Mouse (Mus musculus) spleen, postnatal 10 days (tissue): ENCODE results near the gene Erlin1.

Experiments
- DNase-seq, 2 experiments: peaks; one replicate each; pipeline ENCODE4 v3.0.0; 2021 to 2022; ENCODE audit warnings: low spot score in 2 of 2

Erlin1 gene

DNA sequence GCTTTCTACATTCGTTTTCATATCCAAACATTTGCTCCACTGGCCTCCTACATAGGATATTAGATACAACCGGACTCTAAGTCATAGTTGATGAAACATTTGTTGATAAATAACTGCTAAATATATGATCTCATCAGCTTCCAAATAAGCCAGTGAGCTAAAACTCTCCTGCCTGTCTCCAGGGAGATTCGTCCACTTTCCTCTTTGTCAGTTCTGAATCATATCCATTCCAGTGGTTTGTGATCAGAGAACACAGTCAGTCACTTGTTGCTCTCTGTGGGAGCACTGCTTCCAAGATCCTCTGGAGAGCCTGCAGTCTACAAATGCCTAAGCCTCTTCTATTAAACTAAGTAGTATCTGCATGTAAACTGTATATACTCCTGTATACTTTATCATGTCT is 9.4 kb downstream of the Erlin1 start:
- no peak for DNase-seq

DNA sequence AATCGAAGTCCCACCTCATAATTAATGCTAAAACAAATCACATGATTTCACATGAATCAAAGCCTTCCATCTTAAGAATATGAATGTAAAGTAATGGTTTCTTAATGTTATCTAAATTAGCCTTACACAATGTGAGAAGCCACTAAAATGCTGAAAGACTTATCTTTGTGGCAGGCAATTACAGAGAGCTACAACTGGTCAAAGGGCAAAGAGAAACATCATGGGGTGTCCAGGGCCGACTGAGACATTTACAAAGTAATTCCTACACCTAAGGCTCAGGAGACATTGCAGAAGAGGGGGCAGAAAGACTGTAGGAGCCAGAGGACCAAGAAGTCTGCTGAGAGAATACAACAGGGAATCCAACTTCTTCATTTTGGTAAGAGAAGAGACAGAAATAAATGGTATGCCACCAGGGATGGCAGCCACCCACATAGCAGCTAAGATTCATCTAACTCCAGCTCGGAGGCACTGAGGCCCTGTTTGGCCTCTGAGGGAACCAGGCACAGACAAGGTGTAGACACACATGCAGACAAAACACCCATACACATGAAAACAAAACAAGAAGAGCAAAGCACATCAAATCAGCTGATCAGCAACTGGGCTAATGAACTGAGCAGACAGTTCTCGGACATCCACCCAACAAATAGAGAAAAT is 14.3 kb downstream of the Erlin1 start:
- no peak for DNase-seq

DNA sequence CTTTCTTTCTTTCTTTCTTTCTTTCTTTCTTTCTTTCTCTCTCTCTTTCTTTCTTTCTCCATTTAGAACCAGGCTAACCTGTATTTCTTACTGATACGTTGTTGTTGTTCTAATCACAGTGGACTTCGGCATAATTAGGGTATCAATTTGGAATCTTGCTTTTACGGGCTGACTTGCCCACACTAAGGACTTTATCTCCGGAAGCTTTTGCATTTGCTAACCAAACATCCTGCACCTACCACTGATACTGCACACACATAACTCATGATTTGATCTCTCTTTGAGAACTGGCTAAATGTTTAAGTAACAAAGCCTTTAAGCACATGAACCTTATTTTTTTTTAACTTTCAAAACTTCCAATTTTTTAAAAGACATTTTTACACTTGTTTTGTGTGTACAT is 19.2 kb downstream of the Erlin1 start:
- no peak for DNase-seq

DNA sequence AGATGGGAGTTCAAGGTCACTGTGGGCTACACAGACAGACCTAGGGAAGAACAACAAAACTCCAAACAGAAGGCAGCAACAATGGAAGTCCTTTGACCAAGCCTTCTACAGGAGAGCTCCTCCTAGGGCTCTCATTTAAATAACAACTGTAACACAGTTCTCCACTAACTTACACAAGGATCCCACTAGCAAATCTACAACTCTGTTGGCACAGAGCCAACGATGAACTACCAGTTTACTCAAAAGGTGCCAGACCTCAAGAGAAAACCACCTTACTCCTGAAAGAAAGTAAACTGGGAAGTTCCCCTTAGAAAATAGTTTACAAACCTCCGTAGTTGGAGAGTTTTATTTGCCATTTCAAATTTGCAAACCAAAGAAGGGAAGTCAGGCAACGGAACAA is 20.3 kb downstream of the Erlin1 start:
- no peak for DNase-seq

DNA sequence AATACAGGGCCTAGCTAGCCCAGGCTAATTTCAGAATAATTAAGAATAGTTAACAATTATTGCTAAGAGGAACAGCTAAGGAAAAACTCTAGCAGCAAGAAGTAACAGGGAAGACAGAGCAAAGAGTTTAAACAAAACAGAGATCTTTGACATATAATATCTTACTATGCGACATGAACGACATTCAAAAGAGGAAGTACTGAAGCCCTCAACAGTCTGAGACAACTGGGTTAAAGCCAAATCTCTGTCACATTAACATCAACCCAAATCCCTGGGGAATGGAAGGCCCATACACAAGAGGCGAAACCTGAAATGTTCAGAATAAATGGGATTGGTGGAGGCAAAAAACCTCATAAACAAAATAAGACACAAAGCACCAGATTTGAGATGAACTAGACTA is 23.7 kb downstream of the Erlin1 start:
- DNase-seq: no peak

DNA sequence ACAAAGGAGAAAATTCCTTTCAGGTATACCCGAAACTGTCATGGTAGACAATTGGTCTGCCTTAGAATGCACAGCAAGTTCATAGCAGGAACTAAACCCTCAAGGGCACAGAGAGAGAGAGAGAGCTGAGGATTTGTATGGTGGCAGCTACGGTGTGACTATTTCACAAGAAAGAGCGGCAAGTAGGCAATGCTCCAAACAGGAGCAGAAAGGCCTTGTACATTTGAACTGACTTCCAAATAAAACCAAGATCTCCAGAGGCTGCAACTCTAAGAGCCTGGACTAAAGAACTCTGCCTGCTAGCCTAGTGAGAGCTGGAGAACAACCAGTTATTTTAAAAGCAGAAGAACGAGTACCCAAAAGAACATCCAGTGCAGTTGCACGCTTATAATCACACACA is 27.5 kb downstream of the Erlin1 start:
- DNase-seq: no peak

DNA sequence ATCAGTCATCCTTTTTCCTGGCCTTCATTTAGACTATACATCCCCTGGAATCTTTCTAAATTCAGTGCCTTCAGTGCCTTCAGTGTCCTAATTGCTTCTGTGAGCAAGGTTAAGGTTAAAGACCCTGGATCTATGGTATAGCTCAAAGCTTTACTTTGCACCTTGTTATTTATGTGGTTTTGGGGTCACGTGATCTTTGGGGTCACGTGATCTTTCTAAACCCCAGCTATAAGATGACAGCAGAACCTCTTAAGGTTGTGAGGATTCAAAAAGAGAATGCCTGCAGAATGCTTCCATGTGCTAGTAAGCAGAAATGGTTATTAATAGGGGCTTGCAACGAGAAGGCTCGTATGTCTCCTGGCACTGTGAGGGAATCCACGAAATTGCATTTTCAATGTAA is 36.2 kb downstream of the Erlin1 start:
- DNase-seq: no peak

DNA sequence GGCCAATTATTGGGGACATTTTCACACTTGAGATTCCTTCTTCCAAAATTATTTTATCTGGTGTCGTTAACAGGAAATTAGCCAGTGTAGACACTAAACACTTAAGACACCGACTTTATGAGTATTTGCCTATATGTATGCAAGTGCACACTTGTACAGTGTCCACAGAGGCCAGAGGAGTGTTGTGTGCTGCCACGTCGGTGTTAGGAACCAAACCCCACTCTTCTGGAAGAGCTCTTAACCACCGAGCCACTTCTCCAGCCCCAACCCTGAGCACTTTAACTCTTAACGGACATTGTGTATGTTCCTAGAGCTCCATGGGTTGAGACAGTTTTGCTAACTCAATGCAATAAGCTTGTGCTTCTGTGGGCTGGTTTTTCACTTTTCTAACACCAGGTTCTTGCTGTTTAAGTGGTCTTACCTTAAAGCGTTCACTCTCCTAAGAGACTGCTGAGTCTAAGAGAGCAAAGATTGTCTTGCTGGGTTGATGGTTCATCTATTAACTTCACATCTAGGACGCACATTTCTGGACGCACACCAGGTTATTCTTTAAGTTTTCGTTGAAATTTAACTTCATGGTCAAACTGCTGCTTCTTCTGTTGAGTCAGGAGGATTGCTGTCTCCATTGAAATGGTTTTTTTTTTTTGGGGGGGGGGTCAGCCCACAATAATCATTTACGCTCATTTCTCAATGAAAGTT is 37.4 kb downstream of the Erlin1 start:
- no peak for DNase-seq

DNA sequence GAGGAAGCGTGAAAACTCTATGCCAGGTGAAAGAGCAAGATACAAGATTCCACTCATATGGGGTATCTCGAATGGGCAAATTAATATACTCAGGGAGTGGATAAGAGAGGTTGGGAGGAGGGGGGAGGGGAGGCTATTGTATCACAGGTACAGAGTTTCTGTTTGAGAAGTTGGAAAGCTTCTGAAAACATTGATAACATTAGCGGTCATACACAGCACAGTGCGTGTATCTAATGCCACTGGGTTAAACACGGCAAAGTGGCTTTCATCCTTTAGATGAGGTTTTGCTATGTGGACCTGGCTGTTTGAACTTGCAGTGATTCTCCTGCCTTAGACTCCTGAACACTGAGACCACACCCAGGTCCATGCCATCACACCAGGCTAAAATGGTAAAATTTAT is 39.6 kb downstream of the Erlin1 start:
- no peak for DNase-seq

DNA sequence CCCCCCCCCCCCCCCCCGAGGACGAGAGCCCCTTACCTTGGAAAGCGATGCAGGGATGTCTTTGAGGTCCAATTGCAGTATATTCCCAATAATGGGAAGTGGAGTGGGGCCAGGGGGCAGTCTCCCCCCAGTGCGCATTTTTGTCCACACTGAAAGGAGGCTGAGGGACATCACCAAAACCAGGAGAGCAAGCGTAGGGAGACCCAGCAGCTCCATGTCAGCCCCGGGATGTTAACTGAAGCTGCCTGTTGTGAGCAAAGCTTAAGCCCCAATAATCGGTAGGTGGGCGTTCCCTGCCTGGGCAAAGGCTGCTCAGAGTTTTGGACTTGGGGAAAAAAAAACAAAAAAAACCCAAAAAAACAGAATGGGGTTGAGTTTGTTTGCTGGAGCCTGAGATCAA is 40.6 kb downstream of the Erlin1 start, which contains the start of gene Cyp2c23:
Cyp2c23 (minus strand) TSS at position 237 of the 400 bp plus-strand sequence.
- no peak for DNase-seq

DNA sequence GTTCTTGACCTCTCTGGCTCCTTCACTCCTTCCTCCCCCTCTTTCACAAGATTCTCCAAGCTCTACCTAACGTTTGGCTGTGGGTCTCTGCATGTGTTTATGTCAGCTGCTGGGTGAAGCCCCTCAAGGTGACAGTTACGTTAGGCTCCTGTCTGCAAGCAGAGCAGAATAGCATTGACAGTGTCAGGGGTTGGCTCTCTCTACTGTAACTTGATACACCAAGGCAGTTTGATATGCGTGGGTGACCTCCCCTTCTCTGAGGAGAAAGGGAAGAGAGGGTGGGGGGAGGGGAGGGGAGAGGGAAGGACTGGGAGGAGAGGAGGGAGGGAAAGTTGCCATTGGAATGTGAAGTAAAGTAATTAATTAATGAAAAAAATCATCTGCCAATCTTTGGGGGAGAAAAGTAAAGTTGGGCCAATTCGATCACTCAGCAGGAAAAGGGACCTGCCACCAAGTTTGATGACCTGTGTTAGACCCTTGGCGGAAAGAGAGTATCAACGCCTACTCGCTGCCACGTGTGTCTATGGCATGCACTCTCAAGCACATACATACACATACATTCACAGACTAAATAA is 42.5 kb downstream of the Erlin1 start:
- no peak for DNase-seq

DNA sequence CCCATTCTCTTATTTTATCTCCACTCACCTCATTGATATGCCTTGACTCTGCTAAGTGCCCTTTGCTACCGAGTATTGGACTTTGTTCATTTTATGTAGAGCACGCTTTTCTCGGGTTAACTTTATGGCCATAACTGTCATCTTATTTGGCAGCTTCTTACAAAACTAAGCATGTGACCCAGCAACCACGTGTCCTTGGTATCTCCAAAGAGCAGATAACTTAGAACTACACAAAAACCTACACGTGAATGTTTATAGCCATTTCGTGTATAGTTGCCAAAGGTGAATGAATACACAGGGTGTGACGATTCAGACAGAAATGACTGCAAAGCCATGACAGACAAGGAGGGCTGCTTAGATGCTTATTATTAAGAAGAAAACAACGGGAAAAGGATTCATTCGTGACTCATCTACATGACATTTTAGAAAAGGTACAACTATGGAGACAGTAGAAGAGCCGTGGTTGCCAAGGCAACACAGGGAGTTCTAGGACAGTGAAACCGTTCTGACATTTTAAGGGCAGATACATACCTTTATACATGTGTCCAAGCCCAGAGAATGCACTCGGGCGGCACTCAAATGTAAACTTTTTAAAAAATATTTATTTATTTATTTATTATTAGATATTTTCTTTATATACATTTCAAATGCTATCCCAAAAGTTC is 44.5 kb downstream of the Erlin1 start:
- DNase-seq: no peak

DNA sequence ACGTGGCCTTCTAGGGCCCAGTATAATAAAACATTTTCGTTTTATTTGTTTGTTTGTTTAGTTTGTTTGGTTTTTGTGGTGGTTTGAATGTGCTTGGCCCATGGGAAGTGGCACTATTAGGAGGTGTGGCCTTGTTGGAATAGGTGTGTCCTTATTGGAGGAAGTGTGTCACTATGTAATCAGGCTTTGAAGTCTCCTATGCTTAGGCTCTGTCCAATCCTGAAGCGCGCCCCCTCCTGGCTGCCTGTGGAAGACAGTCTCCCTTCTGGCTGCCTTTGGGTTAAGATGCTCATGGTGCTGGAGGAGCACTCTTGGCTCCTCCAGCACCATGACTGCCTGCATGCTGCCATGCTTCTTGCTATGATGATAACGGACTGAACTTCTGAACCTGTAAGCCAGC is 46.5 kb downstream of the Erlin1 start:
- peak in 1 of 2 experiments; percentile 33 for DNase-seq

DNA sequence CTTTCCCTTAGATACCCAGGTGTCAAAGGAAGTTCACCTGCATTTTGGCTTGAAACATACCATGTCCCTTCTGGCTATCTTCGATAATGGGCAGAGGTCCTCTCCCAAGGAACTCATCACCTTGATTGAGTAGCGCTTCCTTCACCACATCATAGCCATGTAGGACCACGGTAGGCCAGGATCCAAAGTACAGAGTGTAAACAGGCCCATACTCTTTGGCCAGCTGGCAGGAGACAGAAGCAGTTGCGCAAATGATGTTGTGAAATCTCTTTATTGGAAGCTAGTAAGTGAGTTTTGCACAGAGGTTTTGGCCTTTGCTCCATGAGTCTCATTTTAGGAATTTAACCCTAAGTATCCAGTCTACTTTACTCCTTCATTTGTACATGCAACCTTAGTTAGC is 48.1 kb downstream of the Erlin1 start:
- no peak for DNase-seq

DNA sequence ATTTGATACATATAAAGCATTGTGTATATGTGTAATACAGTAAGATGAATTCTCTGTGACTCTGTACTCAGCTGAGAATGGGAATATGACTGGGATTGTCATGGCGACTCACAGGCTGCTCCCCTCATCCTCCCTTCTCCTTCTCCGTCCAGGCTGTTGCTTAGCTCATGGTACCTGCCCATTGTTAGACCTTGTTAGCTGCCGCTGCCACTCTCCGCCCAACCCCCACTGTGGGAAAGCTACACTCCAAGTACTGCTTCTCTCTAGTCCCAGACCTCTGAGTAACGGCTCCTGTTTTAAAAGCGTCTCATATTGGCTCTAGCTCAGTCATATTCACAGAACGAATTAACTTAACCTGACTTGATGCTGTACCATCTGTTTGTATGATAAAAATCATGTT is 49.8 kb downstream of the Erlin1 start:
- no peak for DNase-seq

DNA sequence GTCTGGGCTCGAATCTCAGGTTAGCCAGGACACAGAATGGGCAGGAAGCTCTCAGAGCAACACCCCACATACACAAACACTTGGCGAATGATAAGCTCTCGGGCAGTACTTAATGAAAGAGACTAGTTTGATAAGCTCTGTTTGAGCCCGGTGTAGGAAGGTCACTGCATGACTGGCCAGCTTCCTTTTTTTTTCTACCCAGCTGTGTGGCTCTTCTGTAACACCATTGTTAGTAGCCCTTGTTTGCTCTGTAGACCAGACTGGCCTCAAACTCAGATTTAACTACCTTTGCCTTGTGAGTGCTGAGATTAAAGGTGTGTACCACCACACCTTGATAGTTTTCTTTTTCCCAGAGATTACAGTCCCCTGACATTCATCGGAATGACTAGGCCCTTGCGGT is 55.7 kb downstream of the Erlin1 start:
- DNase-seq: no peak

DNA sequence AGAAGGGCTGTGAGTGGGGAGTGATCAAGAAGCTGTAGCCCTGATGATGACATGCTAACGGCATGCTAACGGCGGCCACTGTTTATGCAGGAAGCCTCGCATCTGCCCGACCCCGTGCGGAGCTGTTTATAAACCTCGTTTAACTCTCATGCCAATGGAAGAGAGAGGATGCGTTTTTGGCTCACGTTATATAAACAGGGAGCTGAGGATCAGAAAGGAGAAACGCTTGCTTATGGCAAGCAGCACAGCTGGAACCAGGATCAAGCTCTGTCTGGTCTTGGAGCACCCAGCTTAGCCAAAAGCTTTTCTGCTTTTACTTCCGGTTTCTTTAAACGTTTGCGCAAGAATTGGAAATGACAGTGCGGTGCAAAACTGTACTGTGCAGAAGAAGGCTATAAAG is 60.8 kb downstream of the Erlin1 start:
- no peak for DNase-seq

DNA sequence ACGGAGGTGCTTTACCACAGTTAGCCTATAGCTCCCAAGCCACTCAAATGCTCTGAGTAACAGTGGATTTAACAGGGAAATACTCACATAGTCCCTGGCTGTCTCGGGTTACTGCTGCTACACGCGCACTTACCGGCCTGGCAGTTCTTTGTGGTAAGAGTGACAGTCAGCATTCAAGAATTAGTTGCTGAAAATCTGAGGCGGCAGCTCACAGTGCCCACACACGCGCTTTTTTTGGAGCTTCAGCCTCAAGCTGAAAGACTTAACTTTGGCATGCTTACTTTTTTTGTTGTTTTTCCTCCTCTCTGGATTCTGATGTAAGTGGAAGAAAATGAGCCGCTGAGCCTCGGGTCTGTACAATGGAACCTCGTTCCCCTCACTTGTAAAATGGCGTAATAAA is 62.4 kb downstream of the Erlin1 start:
- no peak for DNase-seq

DNA sequence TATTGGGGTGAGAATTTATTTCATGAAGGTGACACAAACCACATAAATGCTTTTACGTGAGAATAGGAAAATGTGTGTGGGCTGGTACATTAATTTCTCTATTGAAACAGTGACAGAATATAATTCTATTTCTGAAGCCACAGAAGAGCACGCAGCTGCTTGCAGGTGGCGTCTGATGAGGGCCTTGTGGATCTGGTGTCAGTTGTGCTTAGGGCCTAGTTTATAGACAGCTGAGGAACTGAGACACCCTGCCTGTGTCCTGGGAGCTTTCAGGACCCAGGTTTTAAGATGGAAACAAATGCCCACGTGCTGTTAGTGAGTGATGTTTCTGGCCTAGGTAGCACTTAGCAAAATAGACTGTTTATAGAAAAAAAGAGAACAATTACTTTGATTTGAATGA is 64.6 kb downstream of the Erlin1 start:
- no peak for DNase-seq

DNA sequence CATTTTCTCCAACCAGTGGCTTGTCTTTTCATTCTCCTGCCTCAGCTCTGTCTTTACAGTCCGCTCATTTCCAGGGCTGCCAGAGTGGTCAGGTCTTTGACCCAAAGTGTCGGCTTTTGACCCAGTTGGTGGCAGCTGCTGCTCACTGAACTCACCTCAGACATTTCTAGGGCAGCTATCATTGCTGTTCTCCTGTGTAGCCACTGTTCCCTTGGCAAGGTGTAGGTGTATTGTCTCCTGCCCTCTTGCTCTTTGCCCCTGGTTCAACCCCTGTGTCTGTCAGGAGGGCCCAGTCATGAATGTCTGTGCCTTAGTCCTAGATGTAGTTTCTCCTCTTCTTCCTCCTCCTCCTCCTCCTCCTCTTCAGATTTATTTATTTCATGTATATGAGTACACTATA is 65.3 kb downstream of the Erlin1 start:
- DNase-seq: no peak

DNA sequence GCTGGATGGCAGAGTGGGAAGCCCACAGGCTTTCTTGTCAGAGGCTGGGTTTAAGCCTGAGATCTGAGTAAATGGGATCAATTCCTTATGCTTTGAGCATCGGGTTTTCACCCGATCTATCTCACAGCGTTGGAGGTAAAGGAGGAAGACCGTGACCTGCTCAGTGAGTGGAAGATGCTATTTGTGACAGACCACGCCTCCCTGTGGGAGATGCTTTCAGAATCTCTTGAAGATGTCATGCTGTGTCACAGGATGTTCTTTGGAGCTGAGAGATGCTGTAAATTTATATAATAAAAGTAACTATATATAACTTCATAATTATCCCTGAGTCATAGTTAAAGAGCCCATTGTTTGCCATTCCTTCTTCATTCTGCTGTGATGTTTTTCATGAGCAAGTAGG is 68.9 kb downstream of the Erlin1 start:
- DNase-seq: no peak

DNA sequence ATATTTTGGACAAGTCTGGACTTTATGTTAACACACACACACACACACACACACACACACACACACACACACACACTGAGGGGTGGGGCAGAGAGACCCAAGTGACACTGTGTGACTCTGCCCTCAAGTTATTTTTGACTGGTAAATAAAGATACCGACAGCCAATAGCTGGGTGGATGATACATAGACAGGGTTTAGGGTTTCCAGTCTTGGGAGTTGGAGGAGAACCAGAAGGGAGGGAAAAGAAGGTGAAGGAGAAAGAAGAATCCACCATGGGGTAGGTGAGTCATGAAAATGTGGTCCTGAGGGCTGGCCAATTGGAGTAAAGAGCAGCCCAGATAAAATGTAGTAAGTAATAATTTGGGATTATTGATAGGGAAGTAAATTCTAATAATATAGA is 69.5 kb downstream of the Erlin1 start:
- no peak for DNase-seq
